Mouse (Mus musculus) midbrain, embryonic 15.5 days (tissue): ENCODE data around the gene N4bp2l2. TPM values are rescaled to one million over a fixed set of nuclear protein-coding genes. Genes with fewer than 3 reads are reported as not detected.
"Not testable (repeated sequence)": the region's sequence is repeated elsewhere in the genome, so short reads cannot be mapped to it uniquely, and the experiment has no call there.

Source experiments
- ATAC-seq: fragments of 200-750 bp; cut with Nextera tagmentation; replicated peaks from 2 replicates; pipeline ENCODE4 v1.8.0; 2017; ENCODE audit warnings: moderate TSS enrichment
- H3K27ac ChIP-seq: fragments of 300-500 bp; sonication (generic); 2 replicates; pipeline ENCODE4 v1.5.1; 2015; ENCODE audit warnings: mild to moderate bottlenecking, inconsistent platforms
- H3K27me3 ChIP-seq: fragments of 300-500 bp; sonication (generic); replicated peaks from 2 replicates; pipeline ENCODE4 v1.6.1; 2015; ENCODE audit warnings: inconsistent platforms
- H3K36me3 ChIP-seq: fragments of 300-500 bp; sonication (generic); replicated peaks from 2 replicates; pipeline ENCODE4 v1.6.1; 2015; ENCODE audit warnings: inconsistent platforms
- H3K4me1 ChIP-seq: fragments of 300-500 bp; sonication (generic); 2 replicates; pipeline ENCODE4 v1.6.1; 2015; ENCODE audit warnings: inconsistent platforms
- H3K4me2 ChIP-seq: fragments of 300-500 bp; sonication (generic); 2 replicates; pipeline ENCODE4 v1.6.1; 2015; ENCODE audit warnings: inconsistent platforms, mild to moderate bottlenecking, moderate library complexity
- H3K4me3 ChIP-seq: fragments of 300-500 bp; sonication (generic); 2 replicates; pipeline ENCODE4 v1.5.1; 2015; ENCODE audit warnings: mild to moderate bottlenecking, inconsistent platforms
- H3K9ac ChIP-seq: fragments of 300-500 bp; sonication (generic); 2 replicates; pipeline ENCODE4 v1.6.1; 2015; ENCODE audit warnings: mild to moderate bottlenecking, inconsistent platforms
- H3K9me3 ChIP-seq: fragments of 300-500 bp; sonication (generic); 2 replicates; pipeline ENCODE4 v1.6.1; 2016; ENCODE audit warnings: inconsistent platforms
- WGBS: fragments of 180-500 bp; shearing (Covaris S2); methylation state at CpG from one replicate; pipeline ENCODE4 v1.1.7; 2015; ENCODE audit warnings: mixed read lengths; 5-methylcytosine and 5-hydroxymethylcytosine counted together
- polyA plus RNA-seq: library from polyadenylated mRNA; unstranded; fragments of >200 nt; fragmentation: Nextera tagmentation; extraction: Ambion mirVana; gene quantifications from 2 replicates; pipeline ENCODE4 v1.2.1, GENCODE M21; 2015

The N4bp2l2 gene
- polyA plus RNA-seq: 26.9 and 27.3 TPM in 2 replicates

DNA sequence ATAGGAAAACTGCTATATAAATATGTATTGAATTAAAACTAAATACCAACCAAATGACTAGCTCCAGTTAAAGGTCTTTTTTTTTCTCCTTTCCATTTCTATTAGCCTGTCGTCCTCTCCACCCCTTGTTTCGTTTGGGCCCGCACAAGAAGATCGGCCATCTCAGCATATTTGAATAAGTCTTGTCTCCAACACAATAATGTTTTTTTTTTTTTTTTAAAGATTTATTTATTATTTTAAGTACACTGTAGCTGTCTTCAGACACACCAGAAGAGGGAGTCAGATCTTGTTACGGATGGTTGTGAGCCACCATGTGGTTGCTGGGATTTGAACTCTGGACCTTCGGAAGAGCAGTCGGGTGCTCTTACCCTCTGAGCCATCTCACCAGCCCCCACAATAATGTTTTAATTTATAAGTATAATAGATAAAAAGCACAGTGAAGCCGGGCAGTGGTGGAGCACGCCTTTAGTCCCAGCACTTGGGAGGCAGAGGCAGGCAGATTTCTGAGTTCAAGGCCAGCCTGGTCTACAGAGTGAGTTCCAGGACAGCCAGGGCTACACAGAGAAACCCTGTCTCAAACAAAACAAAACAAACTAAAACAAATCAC lies at the start of gene N4bp2l2:
Gene N4bp2l2, minus strand, starts transcription at position 51 of the 607 bp plus-strand sequence.
- not testable (repeated sequence) for H3K9me3 ChIP-seq, ATAC-seq, H3K27me3 ChIP-seq, H3K36me3 ChIP-seq
- peak within 1 kb of the TSS; percentile 90 for H3K27ac ChIP-seq
- peaks cover 12% of the 10 kb centered on the region for H3K4me1 ChIP-seq
- peak within 1 kb of the TSS; percentile 92 for H3K9ac ChIP-seq
- peak within 1 kb of the TSS; percentile 67 for H3K4me2 ChIP-seq
- WGBS: 90% methylated on average over 9 of the region's 9 CpGs
- H3K4me3 ChIP-seq: peak within 1 kb of the TSS; percentile 96

GRCm38 (mm10) chr5:150713431-150713830 lies 47.4 kb upstream of the N4bp2l2 start:
- Histone ChIP-seq H3K4me2 (no peak overlapping the region), H3K27ac (no peak overlapping the region), H3K9ac (no peak overlapping the region), H3K9me3 (no peaks in the 10 kb centered on the region), H3K36me3 (no peaks in the 10 kb centered on the region), H3K27me3 (no peaks in the 10 kb centered on the region), H3K4me1 (0 out of 2 replicates have a peak, but pooled peaks cover 2% of the 10 kb centered on the region), H3K4me3 (no peak overlapping the region)
- ATAC-seq: no peak

DNA sequence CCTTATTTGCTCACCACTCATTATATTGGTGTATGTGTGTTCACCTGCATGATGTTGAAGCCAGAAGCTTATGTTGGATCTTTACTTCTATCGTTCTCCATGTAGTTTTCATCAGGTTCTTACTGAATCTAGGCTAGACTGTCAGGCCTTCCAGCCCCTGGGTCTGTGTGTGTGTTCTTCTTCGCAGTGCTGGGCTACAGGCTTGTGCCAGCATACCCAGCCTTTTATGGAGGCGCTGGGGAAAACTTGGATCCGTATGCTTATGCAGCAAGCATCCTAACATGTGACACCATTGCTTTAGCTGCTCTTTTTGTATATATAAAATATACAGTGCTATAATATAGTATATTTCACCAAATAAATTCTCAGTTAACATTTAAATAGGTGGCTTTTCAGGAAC lies 45.5 kb upstream of the N4bp2l2 start:
- no peak for ATAC-seq
- WGBS: 96% methylated on average over 4 of the region's 4 CpGs
- no peak overlapping the region for H3K9ac ChIP-seq
- no peak overlapping the region for H3K4me3 ChIP-seq
- no peak overlapping the region for H3K27ac ChIP-seq
- H3K27me3 ChIP-seq: no peaks in the 10 kb centered on the region
- H3K9me3 ChIP-seq: no peaks in the 10 kb centered on the region
- H3K36me3 ChIP-seq: no peaks in the 10 kb centered on the region
- H3K4me1 ChIP-seq: 0 out of 2 replicates have a peak, but pooled peaks cover 2% of the 10 kb centered on the region
- H3K4me2 ChIP-seq: no peak overlapping the region

- not testable (repeated sequence) for ATAC-seq
- 91% methylated on average over 3 of the region's 3 CpGs for WGBS
Observed at GRCm38 (mm10) chr5:150707181-150707580, 41.2 kb upstream of the N4bp2l2 start.

DNA sequence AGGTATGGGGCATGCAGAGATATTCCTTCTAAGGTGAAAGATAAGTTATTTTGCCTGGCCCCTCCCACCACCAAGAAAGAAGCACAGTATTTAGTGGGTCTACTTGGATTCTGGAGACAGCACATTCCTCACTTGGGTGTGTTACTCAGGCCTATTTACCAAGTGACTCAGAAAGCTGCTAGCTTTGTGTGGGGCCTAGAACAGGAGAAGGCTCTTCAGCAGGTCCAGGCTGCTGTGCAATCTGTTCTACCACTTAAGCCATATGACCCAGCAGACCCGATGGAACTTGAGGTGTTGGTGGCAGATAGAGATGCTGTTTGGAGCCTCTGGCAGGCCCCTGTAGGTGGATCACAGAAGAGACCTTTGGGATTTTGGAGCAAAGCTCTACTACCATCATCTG lies 40.7 kb upstream of the N4bp2l2 start:
- not testable (repeated sequence) for H3K9ac ChIP-seq, H3K36me3 ChIP-seq, H3K27ac ChIP-seq, H3K27me3 ChIP-seq, H3K9me3 ChIP-seq, H3K4me3 ChIP-seq, ATAC-seq, H3K4me1 ChIP-seq, H3K4me2 ChIP-seq
- WGBS: 100% methylated on average over 1 of the region's 1 CpGs

More at GRCm38 (mm10) chr5:150707181-150707580, 41.2 kb upstream of the N4bp2l2 start:
- not testable (repeated sequence) for H3K9me3 ChIP-seq, H3K9ac ChIP-seq, H3K27ac ChIP-seq, H3K4me1 ChIP-seq, H3K4me3 ChIP-seq, H3K36me3 ChIP-seq, H3K4me2 ChIP-seq, H3K27me3 ChIP-seq

- WGBS: 78% methylated on average over 2 of the region's 2 CpGs
- no peaks in the 10 kb centered on the region for H3K27me3 ChIP-seq
- no peak for ATAC-seq
- no peaks in the 10 kb centered on the region for H3K36me3 ChIP-seq
- no peak overlapping the region for H3K4me3 ChIP-seq
- no peak overlapping the region for H3K9ac ChIP-seq
- H3K4me2 ChIP-seq: no peak overlapping the region
- no peak overlapping the region for H3K27ac ChIP-seq
- no peaks in the 10 kb centered on the region for H3K9me3 ChIP-seq
- H3K4me1 ChIP-seq: no peaks in the 10 kb centered on the region
Observed at GRCm38 (mm10) chr5:150702714-150703113, 36.7 kb upstream of the N4bp2l2 start.

DNA sequence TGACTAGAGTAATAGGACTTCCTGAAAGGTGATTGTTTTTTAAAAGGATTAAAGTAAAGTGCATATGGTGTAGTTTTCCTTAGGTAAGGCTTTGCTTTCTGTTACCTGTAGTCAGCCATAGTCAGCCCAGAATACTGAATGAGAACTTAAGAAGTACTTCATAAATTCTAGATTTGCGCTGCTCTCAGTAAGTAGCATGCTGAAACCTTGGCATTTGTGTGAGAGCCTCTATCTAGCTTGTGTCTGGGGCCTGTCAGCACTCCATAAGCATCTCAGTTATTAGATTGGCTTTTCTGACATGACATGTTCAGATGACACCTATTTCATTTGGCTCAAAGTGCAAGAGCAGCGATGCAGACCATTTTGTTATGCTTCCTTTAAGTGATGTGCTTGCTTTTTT lies 27.3 kb upstream of the N4bp2l2 start:
- Histone ChIP-seq H3K4me3 (no peak overlapping the region), H3K27me3 (no peaks in the 10 kb centered on the region), H3K36me3 (no peaks in the 10 kb centered on the region; the same call in 1 of the 2 replicates), H3K4me1 (no peaks in the 10 kb centered on the region), H3K27ac (no peak overlapping the region), H3K4me2 (no peak overlapping the region), H3K9ac (no peak overlapping the region), H3K9me3 (no peaks in the 10 kb centered on the region)
- no peak for ATAC-seq
- WGBS: 92% methylated on average over 2 of the region's 2 CpGs

- Histone ChIP-seq H3K9me3 (no peaks in the 10 kb centered on the region), H3K9ac (no peak overlapping the region), H3K27me3 (no peaks in the 10 kb centered on the region), H3K36me3 (no peaks in the 10 kb centered on the region; the same call in 1 of the 2 replicates), H3K27ac (no peak overlapping the region), H3K4me1 (no peaks in the 10 kb centered on the region), H3K4me3 (no peak overlapping the region), H3K4me2 (no peak overlapping the region)
- ATAC-seq: no peak
Observed at GRCm38 (mm10) chr5:150690685-150691084, 24.7 kb upstream of the N4bp2l2 start.

GRCm38 (mm10) chr5:150682862-150683261 lies 16.9 kb upstream of the N4bp2l2 start:
- H3K4me1 ChIP-seq, H3K27ac ChIP-seq, H3K9me3 ChIP-seq, H3K36me3 ChIP-seq, H3K9ac ChIP-seq, H3K27me3 ChIP-seq, H3K4me2 ChIP-seq, ATAC-seq, H3K4me3 ChIP-seq: not testable (repeated sequence)
- WGBS: 98% methylated on average over 6 of the region's 6 CpGs

DNA sequence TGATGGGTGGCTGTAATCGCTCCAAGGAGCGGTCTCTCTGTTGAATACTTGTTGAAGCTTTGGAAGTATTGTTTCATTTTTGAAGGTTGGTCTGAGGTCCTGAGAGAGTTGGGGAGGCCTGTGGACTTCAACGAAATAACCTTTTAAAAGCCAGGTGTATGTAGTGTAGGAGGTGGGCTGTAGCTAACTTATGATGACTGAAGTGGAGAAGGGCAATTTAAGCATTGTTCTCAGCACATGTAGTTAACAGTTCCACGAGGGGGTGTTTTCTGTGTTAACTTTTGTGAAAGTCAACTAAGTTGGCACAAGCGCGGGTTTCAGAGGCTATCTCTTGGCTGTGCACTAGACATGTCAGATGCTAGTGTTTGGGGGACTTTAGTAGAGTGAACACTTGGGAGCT lies 8.9 kb upstream of the N4bp2l2 start:
- WGBS: 52% methylated on average over 6 of the region's 6 CpGs
- Histone ChIP-seq H3K9me3 (no peaks in the 10 kb centered on the region), H3K4me3 (peak overlapping the region; percentile 94)

GRCm38 (mm10) chr5:150673880-150674621 lies 8.1 kb upstream of the N4bp2l2 start:
- H3K27me3 ChIP-seq: no peaks in the 10 kb centered on the region
- ATAC-seq: peak; percentile 65
- H3K4me1 ChIP-seq: peaks cover 22% of the 10 kb centered on the region
- no peaks in the 10 kb centered on the region for H3K9me3 ChIP-seq
- peak overlapping the region; percentile 94 for H3K4me3 ChIP-seq
- peak overlapping the region; percentile 55 for H3K4me2 ChIP-seq
- no peaks in the 10 kb centered on the region for H3K36me3 ChIP-seq
- WGBS: under 1% methylated on average over 59 of the region's 91 CpGs
- H3K27ac ChIP-seq: peak overlapping the region; percentile 97
- peak overlapping the region; percentile 87 for H3K9ac ChIP-seq

More for the DNA sequence above, 8.9 kb upstream of the N4bp2l2 start:
- no peak for ATAC-seq
- H3K36me3 ChIP-seq: no peaks in the 10 kb centered on the region
- peak overlapping the region; percentile 55 for H3K4me2 ChIP-seq
- H3K9ac ChIP-seq: peak overlapping the region; percentile 87; the same call in 1 of the 2 replicates
- no peaks in the 10 kb centered on the region for H3K27me3 ChIP-seq
- peaks cover 24% of the 10 kb centered on the region for H3K4me1 ChIP-seq
- H3K27ac ChIP-seq: no peak overlapping the region

DNA sequence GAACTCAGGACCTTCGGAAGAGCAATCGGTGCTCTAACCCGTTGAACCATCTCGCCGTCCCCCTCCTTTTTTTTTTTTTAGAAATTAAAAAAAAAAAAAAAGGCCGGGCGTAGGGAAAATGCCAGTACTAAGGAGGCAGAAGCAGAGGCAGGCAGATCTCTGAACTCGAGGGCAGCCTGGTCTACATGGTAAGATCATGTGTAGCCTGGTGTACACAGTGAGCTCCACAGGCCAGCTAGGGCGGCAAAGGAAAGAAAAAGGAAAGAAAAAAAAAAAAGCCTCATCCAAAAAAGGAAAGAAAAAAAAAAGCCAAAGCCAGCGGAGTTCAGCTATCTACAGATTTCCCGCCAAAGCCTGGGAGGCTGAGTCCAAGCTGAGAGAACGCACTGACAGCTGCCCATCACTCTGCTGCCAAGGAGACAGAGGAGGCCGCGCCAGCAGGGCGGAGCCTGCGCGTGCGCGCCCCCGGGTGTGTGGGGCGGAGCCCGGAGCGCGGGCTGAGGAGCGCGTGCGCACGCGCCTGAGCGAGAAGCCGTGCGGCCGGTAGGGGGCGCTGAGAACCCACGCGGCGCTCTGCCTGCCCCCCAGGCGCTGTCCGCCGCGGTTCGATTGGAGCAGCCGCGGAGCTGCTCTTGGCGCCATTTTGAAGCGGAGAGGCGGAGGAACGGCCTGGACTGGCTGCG lies 7.3 kb upstream of the N4bp2l2 start, which contains the start of gene Pds5b:
Gene Pds5b, plus strand, starts transcription at position 587 of the 683 bp plus-strand sequence.
- no peaks in the 10 kb centered on the region for H3K36me3 ChIP-seq
- 15% methylated on average over 46 of the region's 49 CpGs for WGBS
- no peaks in the 10 kb centered on the region for H3K9me3 ChIP-seq

More for the DNA sequence above, 7.3 kb upstream of the N4bp2l2 start, which contains the start of gene Pds5b:
- peak within 1 kb of the TSS; percentile 94 for H3K4me3 ChIP-seq
- peak within 1 kb of the TSS; percentile 87 for H3K9ac ChIP-seq
- peaks cover 19% of the 10 kb centered on the region for H3K4me1 ChIP-seq
- peak within 1 kb of the TSS; percentile 55 for H3K4me2 ChIP-seq
- peak within 1 kb of the TSS; percentile 97 for H3K27ac ChIP-seq
- no peaks in the 10 kb centered on the region for H3K27me3 ChIP-seq
- ATAC-seq: peak; percentile 96
